Mouse (Mus musculus): ENCODE measurements around the gene G6pdx.
A peak's percentile ranks its signal among the peaks of the same experiment; 100 is the strongest.

G6pdx gene

DNA sequence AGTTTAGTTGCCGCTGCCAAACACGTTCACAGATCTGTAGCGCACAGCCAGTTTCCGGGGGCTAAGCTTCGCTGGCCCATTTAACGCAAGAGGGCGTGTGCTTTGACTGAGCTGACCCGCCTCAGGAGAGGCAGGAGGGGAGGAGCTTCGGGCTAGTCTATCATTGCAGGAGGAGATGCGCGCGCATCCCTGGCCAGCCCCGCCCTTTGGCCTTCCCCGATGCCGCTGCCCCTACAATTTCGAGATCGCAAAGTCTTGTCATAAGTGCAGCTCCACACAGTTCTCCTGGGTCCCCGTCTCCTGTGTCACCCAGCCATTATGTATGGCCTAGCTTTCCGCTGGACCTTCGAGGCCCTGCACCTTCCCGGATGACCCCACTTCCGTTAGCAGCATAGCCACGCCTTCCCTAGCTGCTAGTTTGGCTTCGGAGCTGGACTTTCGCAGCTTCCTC is at the start of gene G6pdx:
G6pdx (minus strand) TSS at position 369 of the 451 bp plus-strand sequence.
- peak; percentile 91 for DNase-seq (ENCODE audit: low spot score)

- no peak for DNase-seq (ENCODE audit: low spot score)
These were observed 23.8 kb upstream of the G6pdx start for GRCm38 (mm10) chrX:74452773-74453172.

GRCm38 (mm10) chrX:74451157-74451912 is 22.3 kb upstream of the G6pdx start:
- no peak for DNase-seq (ENCODE audit: low spot score)

DNA sequence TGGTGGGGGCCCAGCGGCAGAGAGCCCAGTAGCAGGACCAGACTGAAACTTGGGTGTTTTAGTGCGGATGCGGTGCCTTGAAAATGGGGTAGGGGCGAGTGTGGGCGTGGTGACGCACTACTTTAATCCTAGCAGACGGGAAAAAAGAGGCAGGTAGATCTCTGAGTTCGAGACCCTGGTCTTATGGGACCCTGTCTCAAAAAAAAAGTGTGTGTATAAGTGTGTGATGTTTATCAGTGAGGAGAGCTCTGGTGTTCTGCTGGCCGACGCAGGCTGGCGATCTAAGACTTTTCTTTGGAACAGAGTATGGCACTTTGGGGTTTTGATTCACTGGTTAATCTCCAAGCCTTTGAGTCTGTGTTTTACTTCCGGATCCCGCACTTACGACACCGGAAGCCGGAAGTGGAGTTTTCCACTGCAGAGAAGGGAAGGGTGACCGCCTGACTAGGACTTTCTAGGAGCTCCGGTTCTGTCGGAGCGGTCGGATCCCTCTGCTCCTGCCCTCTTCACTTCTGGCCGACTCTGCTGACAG is 362 bp upstream of the G6pdx start:
- DNase-seq (ENCODE audit: low spot score): peak; percentile 50

GRCm38 (mm10) chrX:74428146-74428825 is 708 bp downstream of the G6pdx start:
- no peak for DNase-seq (ENCODE audit: low spot score)

DNA sequence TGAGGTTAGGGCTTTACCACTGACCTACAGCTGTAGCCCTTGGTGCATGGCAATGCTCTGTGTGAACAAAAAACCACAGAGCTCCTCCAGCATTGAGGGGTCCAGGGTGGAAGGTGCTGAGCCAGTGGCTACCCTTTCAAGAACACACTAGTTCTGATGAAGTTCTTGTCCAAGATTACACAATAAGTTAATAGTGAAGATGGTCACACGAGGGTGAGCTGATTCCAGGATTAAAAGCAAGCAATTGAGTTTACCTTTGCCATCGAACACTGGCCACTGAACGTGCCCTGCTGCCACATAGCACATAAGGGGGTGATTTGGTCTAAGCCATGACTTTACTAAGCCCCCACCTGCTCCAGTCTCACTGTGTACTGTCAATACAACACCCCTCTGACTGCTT is 1.9 kb downstream of the G6pdx start:
- DNase-seq (ENCODE audit: low spot score): no peak

DNA sequence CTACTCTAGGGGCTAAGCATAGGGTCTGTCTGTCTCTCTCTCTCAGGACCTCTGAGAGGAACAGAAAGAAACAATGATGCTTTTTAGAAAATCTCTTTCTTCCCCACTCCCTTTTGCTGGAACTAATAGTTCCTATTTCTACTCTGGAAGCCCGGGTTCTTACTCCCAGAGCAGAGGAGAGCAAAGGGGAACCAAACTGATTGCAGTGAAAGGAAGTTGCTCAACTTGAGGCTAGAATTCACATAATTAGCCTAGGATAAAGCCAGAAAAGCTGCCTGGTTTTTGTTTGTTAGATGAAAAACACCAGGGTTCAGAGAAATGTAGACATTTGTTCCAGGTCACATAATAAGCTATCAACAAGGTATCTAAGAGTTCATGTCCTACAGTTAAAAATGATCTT is 2.7 kb downstream of the G6pdx start:
- no peak for DNase-seq (ENCODE audit: low spot score)

DNA sequence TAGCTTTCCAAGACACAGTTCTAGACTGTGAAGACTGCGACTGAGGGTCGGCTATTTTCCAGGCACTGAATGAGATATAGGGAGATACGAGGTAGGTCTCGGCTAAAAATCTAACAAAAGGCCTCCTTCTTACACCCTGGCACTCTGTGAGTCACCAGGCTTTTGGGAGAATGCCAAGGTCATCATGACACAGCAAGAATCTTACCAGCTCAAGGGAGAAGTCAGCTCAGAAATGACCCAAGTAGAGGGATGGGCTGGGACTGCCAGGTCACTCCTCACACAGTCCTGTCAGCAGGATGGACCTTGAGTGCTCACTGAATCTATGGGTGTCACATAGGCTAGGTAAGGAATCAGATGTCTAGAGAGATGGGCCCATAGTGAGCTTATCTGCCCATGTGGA is 3.8 kb downstream of the G6pdx start:
- DNase-seq (ENCODE audit: low spot score): no peak

DNA sequence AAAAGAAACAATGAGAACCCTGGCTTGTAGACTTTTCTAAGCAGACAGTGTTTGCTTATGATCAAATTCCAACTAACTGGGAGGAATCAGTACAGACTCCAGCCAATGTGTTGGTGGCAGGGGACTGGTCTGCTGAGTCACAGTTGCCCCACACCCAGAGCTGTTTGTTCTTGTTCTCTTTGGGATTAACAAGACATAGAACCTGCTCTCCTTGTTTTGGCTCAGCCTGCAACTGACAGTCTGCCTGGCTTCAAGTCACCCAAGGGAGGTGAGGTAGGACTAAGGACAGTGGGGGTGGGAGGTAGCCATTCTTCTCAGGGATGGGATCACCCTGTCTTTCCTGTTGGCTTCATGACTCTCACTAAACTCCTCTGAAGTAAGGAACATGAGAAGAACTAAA is 4.6 kb downstream of the G6pdx start:
- no peak for DNase-seq (ENCODE audit: low spot score)

GRCm38 (mm10) chrX:74413377-74413776 is 15.6 kb downstream of the G6pdx start:
- peak; percentile 60 for DNase-seq (ENCODE audit: low spot score)

DNA sequence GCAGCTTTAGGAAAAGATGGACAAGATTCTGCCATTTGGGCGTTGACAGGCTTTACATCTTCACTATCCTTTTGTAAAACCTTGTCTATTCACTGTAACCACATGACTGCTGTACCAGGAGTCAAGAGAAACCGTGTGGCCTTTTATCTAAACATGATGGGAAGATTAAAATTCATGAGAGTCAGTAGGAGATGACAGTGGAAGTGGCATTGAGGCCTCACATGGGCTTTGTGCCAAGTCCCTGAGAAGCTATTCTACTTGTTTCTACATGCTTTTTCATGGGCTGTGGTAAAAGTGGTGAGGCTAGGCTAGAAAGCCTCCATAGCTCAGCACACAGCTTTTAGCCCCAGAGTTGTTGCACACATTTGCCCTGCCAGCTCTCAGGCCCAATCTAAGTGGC is 20.7 kb downstream of the G6pdx start:
- no peak for DNase-seq (ENCODE audit: low spot score)

GRCm38 (mm10) chrX:74400136-74400535 is 28.9 kb downstream of the G6pdx start:
- no peak for DNase-seq (ENCODE audit: low spot score)

- DNase-seq (ENCODE audit: low spot score): peak; percentile 79
These were observed 36.2 kb downstream of the G6pdx start, which contains the start of the genes Fam3a and Ikbkg for GRCm38 (mm10) chrX:74392535-74393443. TSS of gene Fam3a (minus strand) at chrX:74393272. TSS of gene Ikbkg (plus strand) at chrX:74393290.

DNA sequence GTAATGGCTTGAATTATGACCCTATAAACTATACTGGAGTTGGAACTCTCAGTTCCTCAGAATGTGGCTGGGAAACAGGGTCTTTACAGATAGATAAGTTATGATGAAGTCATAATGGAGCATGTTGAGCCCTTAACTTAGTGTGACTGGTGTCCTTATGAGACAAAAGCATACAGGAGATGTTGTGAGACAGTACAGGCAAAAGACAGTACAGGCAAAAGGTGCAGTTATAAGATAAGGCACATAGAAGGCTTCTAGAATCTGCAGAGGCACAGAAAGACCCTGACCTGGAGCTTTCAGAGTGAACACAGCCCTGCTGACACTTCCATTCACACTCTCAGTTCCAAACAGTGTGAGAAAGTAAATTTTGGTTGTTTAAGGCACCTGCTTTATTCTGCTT is 40.8 kb downstream of the G6pdx start:
- DNase-seq (ENCODE audit: low spot score): no peak

GRCm38 (mm10) chrX:74384451-74384850 is 44.5 kb downstream of the G6pdx start:
- DNase-seq (ENCODE audit: low spot score): no peak

- DNase-seq (ENCODE audit: low spot score): peak; percentile 90
These were observed 56.0 kb downstream of the G6pdx start, which contains the start of the genes Ubl4a and Slc10a3 for GRCm38 (mm10) chrX:74372888-74373549. TSS of gene Ubl4a (minus strand) at chrX:74373218. TSS of gene Slc10a3 (minus strand) at chrX:74373349.

- DNase-seq (ENCODE audit: low spot score): peak; percentile 78
These were observed 60.6 kb downstream of the G6pdx start for GRCm38 (mm10) chrX:74368209-74368909.

- no peak for DNase-seq (ENCODE audit: low spot score)
These were observed 61.5 kb downstream of the G6pdx start for GRCm38 (mm10) chrX:74367512-74367911.
